Mouse (Mus musculus) embryonic stem cell, embryonic (primary cell): Measurements from ENCODE around the gene Nudt2.

ENCODE experiments used
- CTCF ChIA-PET, 4 experiments: fragments of 300-600 bp in 2 of 4; fragments of 350-600 bp in 2 of 4; sonication (Branson Sonifier 250); formaldehyde crosslinking; loops; one replicate each; lab custom pipeline; 2022; ENCODE audit warnings: inconsistent platforms in 2 of 4; lab: Charles Lee
- POLR2A ChIA-PET, 4 experiments: fragments of 300-600 bp in 2 of 4; fragments of 350-600 bp in 2 of 4; sonication (Branson Sonifier 250); formaldehyde crosslinking; loops; one replicate each; lab custom pipeline; 2022; ENCODE audit warnings: antibody characterized with exemption in 4 of 4, inconsistent platforms in 1 of 4; lab: Charles Lee

The Nudt2 gene

GRCm38 (mm10) chr4:41500787-41501186, 35.8 kb downstream of the Nudt2 start:
- ChIA-PET CTCF (interaction anchor here in 2 of 4 experiments (0.6 to 1.9 kb wide), 4 partner anchors 10 to 437 kb away, joined by 3 to 5 read pairs (median 4); partner anchors contain the start of gene Rpp25l (in 1 of the 2)), POLR2A (interaction anchor here in 2 of 4 experiments (0.7 to 2.7 kb wide), 6 partner anchors 10 to 52 kb away, joined by 3 to 16 read pairs (median 3); partner anchors contain the start of genes Kif24 (in 1 of the 2) and Nudt2 (in 1 of the 2))

- CTCF ChIA-PET = interaction anchor here (0.5 to 5.0 kb wide), 29 partner anchors 11 to 451 kb away, joined by 3 to 74 read pairs (median 4); partner anchors contain the start of genes Kif24 (in 2 of the 4), Nudt2 (in 2 of the 4), Dnaic1 (in 1 of the 4) and Fam219a (in 1 of the 4)
- POLR2A ChIA-PET = interaction anchor here in 3 of 4 experiments (0.5 to 2.7 kb wide), 35 partner anchors 8 to 404 kb away, joined by 3 to 16 read pairs (median 3); partner anchors contain the start of genes Kif24 (in 3 of the 3), Nudt2 (in 3 of the 3), Aqp3 (in 1 of the 3) and Dnaic1 (in 1 of the 3)
Measured at GRCm38 (mm10) chr4:41502171-41502940, 37.4 kb downstream of the Nudt2 start.

- CTCF ChIA-PET = interaction anchor here (0.5 to 5.0 kb wide), 25 partner anchors 9 to 1928 kb away, joined by 3 to 74 read pairs (median 4); partner anchors contain the start of genes Dnaic1 (in 1 of the 4), Fam219a (in 1 of the 4), Kif24 (in 1 of the 4) and Nudt2 (in 1 of the 4)
- POLR2A ChIA-PET = interaction anchor here in 3 of 4 experiments (0.5 to 2.7 kb wide), 28 partner anchors 8 to 1543 kb away, joined by 3 to 16 read pairs (median 4); partner anchors contain the start of genes Kif24 (in 3 of the 3), Nudt2 (in 3 of the 3), Aqp3 (in 1 of the 3) and Dnaic1 (in 1 of the 3)
Measured at GRCm38 (mm10) chr4:41502986-41503412, 38.0 kb downstream of the Nudt2 start, which contains the start of gene AI464131. TSS of gene AI464131 (minus strand) at chr4:41503076.

DNA sequence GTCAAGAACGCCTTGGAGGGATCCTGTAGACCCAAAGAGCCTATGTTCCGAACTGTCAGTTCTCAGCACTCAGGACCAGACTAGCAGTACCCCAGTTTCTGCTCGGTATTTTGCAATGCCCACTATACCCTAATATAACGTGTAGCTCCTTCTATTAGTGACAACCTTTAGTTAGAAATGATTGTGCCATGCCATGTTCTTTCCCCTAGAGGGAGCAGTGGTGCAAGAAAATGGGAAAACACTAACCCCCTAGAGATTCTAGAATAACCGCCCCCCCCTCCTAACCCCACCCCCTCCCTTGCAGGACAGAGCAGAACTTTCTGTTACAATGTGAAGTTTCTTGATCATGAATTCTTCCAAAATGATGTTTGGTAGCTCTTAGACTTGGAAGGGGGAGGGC, 39.4 kb downstream of the Nudt2 start:
- ChIA-PET POLR2A (interaction anchor here in 3 of 4 experiments (0.6 to 2.1 kb wide), 13 partner anchors 18 to 1031 kb away, joined by 3 to 10 read pairs (median 3); partner anchors contain the start of genes Kif24 (in 2 of the 3), Nudt2 (in 2 of the 3), Dcaf12 (in 1 of the 3) and Dnaic1 (in 1 of the 3)), CTCF (interaction anchor here (0.6 to 5.0 kb wide), 75 partner anchors 8 to 1506 kb away, joined by 3 to 74 read pairs (median 4); partner anchors contain the start of genes Dnaic1 (in 3 of the 4), Fam219a (in 3 of the 4), Kif24 (in 2 of the 4) and Nudt2 (in 2 of the 4))

GRCm38 (mm10) chr4:41505131-41505551, 40.2 kb downstream of the Nudt2 start:
- CTCF ChIA-PET = interaction anchor here (0.6 to 5.0 kb wide), 42 partner anchors 9 to 1505 kb away, joined by 3 to 74 read pairs (median 4); partner anchors contain the start of genes Dnaic1 (in 1 of the 4), Fam219a (in 1 of the 4), Kif24 (in 1 of the 4) and Nol6 (in 1 of the 4)
- POLR2A ChIA-PET = interaction anchor here in 1 of 4 experiments (1.3 to 1.5 kb wide), 2 partner anchors 36 to 41 kb away, joined by 5 to 7 read pairs; partner anchors contain the start of genes Kif24 and Nudt2

DNA sequence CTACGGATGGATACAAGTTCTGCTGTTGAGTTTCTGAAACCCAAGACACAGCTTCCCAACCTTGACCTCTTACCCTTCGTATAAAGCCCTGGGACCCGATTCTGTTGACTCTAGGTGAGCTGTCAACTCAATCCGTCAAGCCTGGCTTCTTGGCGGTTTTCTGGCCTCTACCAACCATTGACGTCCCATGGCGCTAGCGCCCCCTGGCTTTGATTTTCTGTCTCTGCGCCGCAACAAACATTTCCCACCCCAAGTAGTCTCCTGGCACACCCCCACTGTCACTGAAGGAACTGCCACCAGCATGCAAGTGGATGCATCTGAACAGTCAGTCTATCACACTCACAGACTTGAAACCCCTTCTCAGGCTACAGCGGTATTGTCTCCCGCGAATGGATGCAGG, 41.2 kb downstream of the Nudt2 start:
- ChIA-PET CTCF (interaction anchor here (0.7 to 5.0 kb wide), 19 partner anchors 8 to 455 kb away, joined by 3 to 74 read pairs (median 4); partner anchors contain the start of genes Dnaic1 (in 1 of the 4), Fam219a (in 1 of the 4), Kif24 (in 1 of the 4) and Nol6 (in 1 of the 4)), POLR2A (interaction anchor here in 3 of 4 experiments (0.9 to 1.1 kb wide), 6 partner anchors 11 to 202 kb away, joined by 3 to 4 read pairs (median 3); partner anchors contain the start of genes Dnaic1 (in 1 of the 3), Fam219a (in 1 of the 3) and Nudt2 (in 1 of the 3))

DNA sequence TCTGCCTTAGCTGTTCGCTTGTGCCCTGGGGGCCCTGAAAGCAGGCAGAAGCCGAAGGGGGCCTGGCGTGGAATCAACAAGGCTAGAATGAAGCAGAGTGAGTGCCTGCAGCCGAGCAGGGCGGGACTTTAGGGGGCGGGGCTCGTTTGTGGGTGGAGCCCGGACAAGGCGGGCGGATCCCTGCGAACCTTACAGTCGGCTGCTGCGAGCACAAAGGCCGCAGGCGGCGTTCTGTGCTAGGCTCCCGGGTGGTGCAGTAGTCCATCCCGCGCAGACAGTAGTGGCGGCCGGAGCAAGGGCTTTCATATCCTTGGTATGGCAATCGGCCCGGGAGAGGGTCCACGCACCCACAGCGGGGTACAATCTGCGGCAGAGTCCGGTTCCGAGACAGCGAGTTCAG, 42.0 kb downstream of the Nudt2 start:
- CTCF ChIA-PET = interaction anchor here (0.6 to 5.0 kb wide), 12 partner anchors 8 to 199 kb away, joined by 3 to 74 read pairs (median 4); partner anchors contain the start of genes Dnaic1 (in 1 of the 4) and Fam219a (in 1 of the 4)
- POLR2A ChIA-PET = interaction anchor here in 3 of 4 experiments (0.6 to 1.7 kb wide), 8 partner anchors 9 to 187 kb away, joined by 3 to 9 read pairs (median 4); partner anchors contain the start of genes Nudt2 (in 3 of the 3), Kif24 (in 2 of the 3), Dnaic1 (in 1 of the 3) and Fam219a (in 1 of the 3)

- CTCF ChIA-PET = interaction anchor here (0.5 to 1.6 kb wide), 19 partner anchors 9 to 388 kb away, joined by 3 to 13 read pairs (median 4); partner anchors contain the start of genes Dnaic1 (in 1 of the 4), Fam219a (in 1 of the 4), Kif24 (in 1 of the 4) and Nudt2 (in 1 of the 4)
- POLR2A ChIA-PET = interaction anchor here in 2 of 4 experiments (0.6 to 1.7 kb wide), 8 partner anchors 9 to 187 kb away, joined by 3 to 9 read pairs (median 4); partner anchors contain the start of genes Kif24 (in 2 of the 2), Nudt2 (in 2 of the 2), Dnaic1 (in 1 of the 2) and Fam219a (in 1 of the 2)
Measured at GRCm38 (mm10) chr4:41507326-41507924, 42.5 kb downstream of the Nudt2 start.

GRCm38 (mm10) chr4:41507998-41508397, 43.0 kb downstream of the Nudt2 start:
- CTCF ChIA-PET = interaction anchor here (0.5 to 1.6 kb wide), 16 partner anchors 10 to 388 kb away, joined by 3 to 7 read pairs (median 4); partner anchors contain the start of genes Dnaic1 (in 1 of the 4), Fam219a (in 1 of the 4), Kif24 (in 1 of the 4) and Nudt2 (in 1 of the 4)
- POLR2A ChIA-PET = interaction anchor here in 2 of 4 experiments (1.0 to 1.7 kb wide), 7 partner anchors 10 to 62 kb away, joined by 3 to 9 read pairs (median 4); partner anchors contain the start of genes Dnaic1 (in 1 of the 2), Fam219a (in 1 of the 2), Kif24 (in 1 of the 2) and Nudt2 (in 1 of the 2)

- POLR2A ChIA-PET = interaction anchor here in 1 of 4 experiments (0.7 kb wide), 1 partner anchor 122 kb away, joined by 3 read pairs; no protein-coding TSS in a partner anchor
Measured at GRCm38 (mm10) chr4:41513309-41513708, 48.4 kb downstream of the Nudt2 start.

GRCm38 (mm10) chr4:41513714-41514113, 48.8 kb downstream of the Nudt2 start:
- POLR2A ChIA-PET = interaction anchor here in 1 of 4 experiments (0.7 kb wide), 1 partner anchor 123 kb away, joined by 3 read pairs; no protein-coding TSS in a partner anchor
- CTCF ChIA-PET = interaction anchor here in 2 of 4 experiments (0.6 to 2.0 kb wide), 5 partner anchors 9 to 1550 kb away, joined by 3 to 10 read pairs (median 4); no protein-coding TSS in a partner anchor

More at GRCm38 (mm10) chr4:41513309-41513708, 48.4 kb downstream of the Nudt2 start:
- CTCF ChIA-PET = interaction anchor here in 3 of 4 experiments (0.9 to 2.0 kb wide), 4 partner anchors 9 to 45 kb away, joined by 3 to 10 read pairs (median 4); no protein-coding TSS in a partner anchor

DNA sequence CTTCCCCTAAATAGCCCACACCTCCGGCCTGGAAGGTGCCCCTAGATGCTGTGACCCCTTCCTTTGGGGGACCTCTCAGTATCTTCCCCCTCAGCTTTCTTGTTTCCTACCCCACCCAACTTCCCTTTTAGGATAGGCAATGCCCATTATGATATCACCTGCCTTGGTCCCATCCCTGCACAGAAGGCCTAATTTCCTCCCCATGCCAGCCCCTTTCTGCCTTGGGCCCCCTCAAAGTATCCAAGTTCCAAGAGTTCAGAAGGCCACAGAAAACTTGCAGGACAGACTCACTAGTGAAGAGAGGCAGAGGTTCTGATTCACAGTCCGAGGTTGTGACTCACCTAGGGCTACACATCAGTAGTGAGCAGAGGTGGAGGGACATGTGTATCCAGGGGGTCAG, 52.3 kb downstream of the Nudt2 start, which contains the start of gene 1110017D15Rik:
Gene 1110017D15Rik, minus strand, starts transcription at position 101 of the 400 bp plus-strand sequence.
- POLR2A ChIA-PET = no interaction called here
- CTCF ChIA-PET = interaction anchor here in 3 of 4 experiments (0.5 to 1.4 kb wide), 4 partner anchors 8 to 48 kb away, joined by 3 to 5 read pairs (median 4); no protein-coding TSS in a partner anchor

DNA sequence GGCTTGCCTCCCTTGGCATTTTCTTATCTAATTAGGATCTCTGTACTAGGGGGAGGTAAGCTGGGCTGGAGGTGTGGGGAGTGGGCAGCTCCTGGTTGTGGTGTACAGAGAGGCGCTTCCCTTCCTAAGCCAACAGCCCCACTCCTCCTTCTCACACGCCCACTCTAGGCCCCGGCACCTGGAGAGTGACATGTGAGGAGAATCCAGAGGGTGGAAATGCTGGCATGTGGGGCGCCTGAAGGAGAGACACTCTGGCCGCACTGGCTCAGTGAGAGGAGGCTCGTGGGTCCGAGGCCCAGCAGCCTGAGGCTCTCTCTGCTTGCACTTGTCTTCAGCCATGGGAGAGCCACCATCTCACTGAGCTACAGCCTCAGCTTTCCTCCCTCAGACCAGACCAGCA, 53.4 kb downstream of the Nudt2 start:
- CTCF ChIA-PET = interaction anchor here in 2 of 4 experiments (0.5 to 1.4 kb wide), 3 partner anchors 14 to 175 kb away, joined by 3 to 10 read pairs (median 5); no protein-coding TSS in a partner anchor
- POLR2A ChIA-PET = no interaction called here

- POLR2A ChIA-PET = interaction anchor here in 1 of 4 experiments (0.6 kb wide), 2 partner anchors 16 to 283 kb away, joined by 3 to 7 read pairs; partner anchors contain the start of gene AI464131
- CTCF ChIA-PET = interaction anchor here in 1 of 4 experiments (0.6 kb wide), 1 partner anchor 50 kb away, joined by 3 read pairs; no protein-coding TSS in a partner anchor
Measured at GRCm38 (mm10) chr4:41519195-41519594, 54.2 kb downstream of the Nudt2 start.

DNA sequence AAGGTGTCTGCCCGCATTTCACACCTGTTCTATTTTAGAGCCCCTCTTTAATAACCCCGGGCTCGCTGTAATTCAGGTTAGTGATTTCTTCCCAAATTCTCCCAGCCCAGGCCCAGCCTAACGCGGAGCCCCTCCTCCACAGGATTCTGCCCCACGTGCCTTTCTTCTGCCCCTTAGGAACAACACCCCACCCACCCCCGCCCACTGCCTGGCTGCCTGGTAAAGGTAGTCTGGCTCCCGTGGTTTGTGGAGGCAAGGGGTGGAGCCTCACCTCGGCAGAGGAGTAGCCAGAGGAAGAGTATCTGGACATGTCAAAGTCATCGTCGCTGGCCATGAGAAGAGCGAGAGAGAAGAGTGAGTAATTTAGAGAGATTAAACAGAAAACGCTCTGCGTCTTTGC, 55.7 kb downstream of the Nudt2 start:
- ChIA-PET CTCF (interaction anchor here in 3 of 4 experiments (0.6 to 1.5 kb wide), 4 partner anchors 18 to 236 kb away, joined by 3 to 5 read pairs (median 4); partner anchors contain the start of genes AI464131 (in 1 of the 3) and Sigmar1 (in 1 of the 3)), POLR2A (interaction anchor here in 1 of 4 experiments (0.6 kb wide), 1 partner anchor 213 kb away, joined by 3 read pairs; no protein-coding TSS in a partner anchor)
